ENCODE assay signal across 18 mouse cellular contexts in the genomic region with DNA sequence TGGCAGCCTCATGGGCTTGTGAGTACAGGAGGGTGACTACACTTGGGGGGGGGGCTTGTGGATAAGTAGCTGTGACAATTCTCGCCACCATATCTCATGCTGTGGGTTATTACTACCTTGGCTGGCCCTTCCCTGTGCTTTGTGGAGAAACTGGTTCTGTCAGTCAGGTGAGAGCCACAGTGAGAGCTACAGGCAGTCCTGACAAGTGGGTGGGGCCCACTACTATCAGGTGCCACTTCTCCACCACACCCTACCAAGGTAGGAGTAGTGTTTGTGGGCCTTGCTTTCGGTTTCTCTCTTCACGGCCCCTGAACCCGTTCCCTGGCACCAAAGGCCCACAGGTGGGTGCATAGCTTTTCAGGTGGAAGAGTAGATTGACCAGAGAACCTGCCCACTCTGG. TPM values are rescaled to one million over a fixed set of nuclear protein-coding genes. Genes with fewer than 3 reads are reported as not detected.
DNase-seq lines count a peak whose midpoint lies in the region; ATAC-seq and TF ChIP-seq lines count a peak whose summit lies in the region.
"Had no signal": no experiment of that assay in that cellular context is flagged by ENCODE, and none has a peak within 500 bp of the region (broad histone marks: within the 10 kb centered on the region; RNA-seq: fewer than 3 reads in every experiment).

No protein-coding gene starts in this region.

- ATAC-seq in activated CD4-positive, CD25-positive, alpha-beta regulatory T cell, adult 4 months: peak; percentile 23
- ATAC-seq in kidney, postnatal 0 days (replicated peaks; ENCODE audit: low FRiP score, low read depth): peak; percentile 71; the same call in 1 of the 2 replicates
- ATAC-seq: inflammation-experienced regulatory T-cells, adult 6 months had no signal

- WGBS in kidney, postnatal 0 days: 80% methylated on average over 4 of the region's 4 CpGs

- no peaks in the 10 kb centered on the region for H3K27me3 ChIP-seq in kidney, postnatal 0 days (ENCODE audit: insufficient read depth, low read length)
- H3K27me3 ChIP-seq: liver, embryonic 13.5 days had no signal

- no peak overlapping the region for H3K4me3 ChIP-seq in kidney, postnatal 0 days (replicated peaks; ENCODE audit: low read depth, low read length)
- H3K4me3 ChIP-seq: liver, embryonic 13.5 days; midbrain, embryonic 10.5 days; myocyte had no signal

- no peak overlapping the region for H3K9ac ChIP-seq in kidney, postnatal 0 days (ENCODE audit: low read depth, low read length)
- H3K9ac ChIP-seq: liver, embryonic 13.5 days had no signal

- no peak overlapping the region; the same call in 1 of the 2 replicates for H3K27ac ChIP-seq in kidney, postnatal 0 days
- H3K27ac ChIP-seq: liver, embryonic 13.5 days; midbrain, embryonic 10.5 days had no signal

- no peak overlapping the region for H3K4me2 ChIP-seq in kidney, postnatal 0 days (ENCODE audit: low read length)
- H3K4me2 ChIP-seq: liver, embryonic 13.5 days had no signal

- 0 out of 2 replicates have a peak, but pooled peaks cover 2% of the 10 kb centered on the region for H3K4me1 ChIP-seq in kidney, postnatal 0 days (replicated peaks; ENCODE audit: insufficient read depth, low read length)
- H3K4me1 ChIP-seq: liver, embryonic 13.5 days had no signal

- no peaks in the 10 kb centered on the region for H3K9me3 ChIP-seq in kidney, postnatal 0 days (replicated peaks; ENCODE audit: low read length)
- H3K9me3 ChIP-seq: liver, embryonic 13.5 days; midbrain, embryonic 10.5 days had no signal

- TF ChIP-seq CTCF in kidney, postnatal 0 days (IDR thresholded peaks at IDR 0.05; ENCODE audit: low read depth): no peak

- intact Hi-C loops in left cerebral cortex, postnatal 25 days (cut with DNase I): no loop called here

- H3K36me3 ChIP-seq in kidney, postnatal 0 days (ENCODE audit: insufficient read depth, low read length): 0 out of 2 replicates have a peak, but pooled peaks cover 7% of the 10 kb centered on the region
- H3K36me3 ChIP-seq: liver, embryonic 13.5 days; midbrain, embryonic 10.5 days had no signal

- DNase-seq in CD4-positive helper T cell, adult 2 months (ENCODE audit: low read depth, low spot score): peak; percentile 22
- DNase-seq in kidney, postnatal 0 days (ENCODE audit: low spot score): peak; percentile 9
- peak; percentile 76 for DNase-seq in lung, postnatal 10 days
- DNase-seq in heart, postnatal 4 days: no peak
- DNase-seq in left cerebral cortex, postnatal 25 days (ENCODE audit: low spot score in 2 of 2): no peak
- no peak for DNase-seq in adrenal gland, postnatal 25 days
- DNase-seq: adrenal gland, postnatal 10 days; heart, adult 11 months; liver, embryonic 13.5 days; right cerebral cortex, postnatal 14 days; thymus, postnatal 36 days had no signal

RNA-seq across cellular contexts. Expression of gene Osbpl5, which starts 32.9 kb away (rescaled TPM):
- polyA plus RNA-seq in activated CD4-positive, CD25-positive, alpha-beta regulatory T cell, adult 4 months (2017; shearing (Covaris generic)): 10 to 100 TPM; 18.3 to 29.2 TPM
- 29.0 and 30.4 TPM in 2 replicates for polyA plus RNA-seq in kidney, postnatal 0 days (2015; fragmentation: Nextera tagmentation; extraction: Ambion mirVana)
- total RNA-seq in heart, postnatal 4 days (2021): 10 to 100 TPM; 45.1 to 46.4 TPM
- 10 to 100 TPM; 28.7 to 36.8 TPM for total RNA-seq in left cerebral cortex, postnatal 25 days (2021)
- total RNA-seq in adrenal gland, postnatal 25 days (2021): 22.8 and 37.0 TPM in 2 replicates

RNA-seq across cellular contexts. Expression of gene Tnfrsf23, which starts 38.2 kb away (rescaled TPM):
- polyA plus RNA-seq in activated CD4-positive, CD25-positive, alpha-beta regulatory T cell, adult 4 months (2017; shearing (Covaris generic)): 1 to 10 TPM; 2.1 to 3.3 TPM
- 1.9 and 2.2 TPM in 2 replicates for polyA plus RNA-seq in kidney, postnatal 0 days (2015; fragmentation: Nextera tagmentation; extraction: Ambion mirVana)
- total RNA-seq in heart, postnatal 4 days (2021): 1 to 10 TPM; 3.4 to 3.6 TPM
- total RNA-seq in left cerebral cortex, postnatal 25 days (2021): 1 to 10 TPM; 1.2 to 1.3 TPM
- total RNA-seq in adrenal gland, postnatal 25 days (2021): 1.4 and 2.7 TPM in 2 replicates

RNA-seq across cellular contexts. Expression of gene Mrgprg, which starts 43.0 kb away (rescaled TPM):
- polyA plus RNA-seq in activated CD4-positive, CD25-positive, alpha-beta regulatory T cell, adult 4 months (2017; shearing (Covaris generic)): not detected
- not detected in 2 replicates for polyA plus RNA-seq in kidney, postnatal 0 days (2015; fragmentation: Nextera tagmentation; extraction: Ambion mirVana)
- total RNA-seq in heart, postnatal 4 days (2021): not detected
- not detected for total RNA-seq in left cerebral cortex, postnatal 25 days (2021)
- total RNA-seq in adrenal gland, postnatal 25 days (2021): 0.27 and 0.67 TPM in 2 replicates
- total RNA-seq: left cerebral cortex, adult 8-10 months had no signal
- polyA plus RNA-seq: cortical plate, adult 2 months; heart, embryonic 16.5 days; inflammation-experienced regulatory T-cells, adult 6 months; liver, embryonic 13.5 days; midbrain, embryonic 10.5 days; myocyte had no signal

Comparison
In these comparisons a context has a peak if more than half of its experiments do, and no peak if none do; other contexts are left out.
1. DNase-seq: peak in CD4-positive helper T cell, adult 2 months (single experiment), kidney, postnatal 0 days (single experiment) and lung, postnatal 10 days (single experiment); none in heart, postnatal 4 days (single experiment), left cerebral cortex, postnatal 25 days (0 of 2) and adrenal gland, postnatal 25 days (single experiment).